Mouse (Mus musculus) megakaryocyte, embryonic 14.5 days (primary cell): Measurements from ENCODE around the gene Map1lc3b. TPM values are rescaled to one million over a fixed set of nuclear protein-coding genes. Genes with fewer than 3 reads are reported as not detected.
A peak's percentile ranks its signal among the peaks of the same experiment; 100 is the strongest.

ENCODE experiments used
- H3K27me3 ChIP-seq: replicated peaks from 2 replicates; pipeline ENCODE3; 2012; ENCODE audit warnings: inconsistent platforms
- H3K36me3 ChIP-seq: replicated peaks from 2 replicates; pipeline ENCODE3; 2012; ENCODE audit warnings: low read length, inconsistent platforms, mixed read lengths
- H3K4me1 ChIP-seq: 2 replicates; pipeline ENCODE4 v1.6.1; 2012; ENCODE audit warnings: inconsistent platforms
- H3K4me3 ChIP-seq: replicated peaks from 2 replicates; pipeline ENCODE3; 2012; ENCODE audit warnings: moderate library complexity, mild to moderate bottlenecking, inconsistent platforms
- H3K9me3 ChIP-seq: 2 replicates; pipeline ENCODE4 v1.6.1; 2012; ENCODE audit warnings: inconsistent platforms
- FLI1 ChIP-seq: IDR thresholded peaks from 2 replicates; pipeline ENCODE4 v1.6.1; 2012; ENCODE audit warnings: low read length, inconsistent platforms, mixed read lengths
- GATA1 ChIP-seq: IDR thresholded peaks from 3 replicates; pipeline ENCODE4 v1.6.1; 2012; ENCODE audit warnings: mixed read lengths, low read length, inconsistent platforms, borderline replicate concordance
- polyA plus RNA-seq: library from polyadenylated mRNA; stranded (reverse); fragments of >175 nt; gene quantifications from 2 replicates; pipeline ENCODE4 v1.2.3, GENCODE M21; 2012; ENCODE audit warnings: low replicate concordance; ENCODE audit not compliant: insufficient read depth

Gene Map1lc3b
- polyA plus RNA-seq, 1 experiment: 147 TPM

DNA sequence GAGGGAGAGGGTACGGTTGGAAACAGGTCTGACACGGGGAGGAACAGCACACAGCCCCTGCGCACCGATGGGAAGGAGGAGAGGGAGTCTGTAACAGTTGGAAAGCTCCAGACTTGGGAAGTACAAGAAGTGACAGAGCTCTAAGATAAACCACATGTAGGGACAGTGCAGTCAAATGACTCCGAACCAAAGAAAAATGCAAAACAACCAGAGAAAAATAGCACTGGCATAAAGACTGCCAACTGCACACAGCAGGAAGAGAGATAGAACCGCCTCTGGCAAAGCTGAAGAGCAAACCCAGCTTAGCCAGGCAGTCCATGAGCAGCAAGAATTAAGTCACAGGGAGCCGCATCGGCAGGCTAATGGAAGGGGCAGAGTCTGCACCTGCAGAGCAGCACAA lies 32.9 kb downstream of the Map1lc3b start:
- TF ChIP-seq GATA1: no peak
- no peak for TF ChIP-seq FLI1
- peaks cover 31% of the 10 kb centered on the region for H3K4me1 ChIP-seq
- no peak overlapping the region for H3K4me3 ChIP-seq
- peaks cover 8% of the 10 kb centered on the region for H3K9me3 ChIP-seq
- no peaks in the 10 kb centered on the region for H3K36me3 ChIP-seq
- peaks cover 86% of the 10 kb centered on the region for H3K27me3 ChIP-seq

DNA sequence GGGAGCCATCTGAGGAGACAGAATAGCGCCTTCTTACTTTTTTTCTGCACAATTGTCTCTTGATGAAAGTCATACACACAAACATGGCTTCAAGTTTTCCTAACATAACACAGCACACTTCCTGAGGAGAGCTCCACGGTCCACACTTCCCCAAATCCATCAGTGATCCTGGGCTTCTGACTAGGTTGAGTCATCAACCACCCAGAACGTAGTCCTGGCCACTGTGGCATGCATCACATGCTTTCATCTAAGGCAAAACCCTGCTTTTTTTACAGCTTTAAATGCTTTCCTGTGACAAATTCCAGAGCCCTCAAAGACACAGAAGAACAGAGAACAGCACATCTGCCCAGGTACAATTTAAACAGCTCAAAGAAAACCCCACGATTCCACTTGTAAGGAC lies 38.5 kb downstream of the Map1lc3b start:
- H3K27me3 ChIP-seq: peaks cover 80% of the 10 kb centered on the region
- no peaks in the 10 kb centered on the region for H3K36me3 ChIP-seq
- TF ChIP-seq GATA1 (no peak), FLI1 (no peak)
- H3K9me3 ChIP-seq: peaks cover 21% of the 10 kb centered on the region
- H3K4me3 ChIP-seq: no peak overlapping the region
- peaks cover 2% of the 10 kb centered on the region for H3K4me1 ChIP-seq

DNA sequence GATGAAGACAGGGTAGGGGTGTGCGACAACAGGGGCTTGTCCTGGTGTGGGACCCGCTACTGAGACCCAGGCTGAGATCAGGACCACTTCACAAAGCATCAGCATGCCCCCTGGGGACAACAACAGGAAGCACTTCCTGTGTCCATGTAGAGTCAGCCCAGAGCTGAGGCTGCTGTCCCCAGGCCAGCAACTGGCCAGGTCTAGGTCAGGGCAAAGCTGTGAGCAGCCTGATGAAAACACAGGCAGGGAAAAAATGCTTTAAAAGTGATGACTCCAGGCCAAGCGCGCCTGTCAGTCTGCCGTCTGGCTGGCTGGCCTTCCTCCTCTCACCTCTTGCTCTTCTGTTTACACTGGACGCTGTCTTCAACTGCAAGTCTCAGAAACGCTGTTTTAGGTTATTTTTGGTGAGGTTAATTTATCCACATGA lies 41.5 kb downstream of the Map1lc3b start:
- no peak overlapping the region for H3K4me3 ChIP-seq
- no peak for TF ChIP-seq FLI1
- TF ChIP-seq GATA1: no peak
- peaks cover 74% of the 10 kb centered on the region for H3K27me3 ChIP-seq
- H3K9me3 ChIP-seq: peaks cover 21% of the 10 kb centered on the region
- no peaks in the 10 kb centered on the region for H3K36me3 ChIP-seq
- peaks cover 16% of the 10 kb centered on the region for H3K4me1 ChIP-seq

DNA sequence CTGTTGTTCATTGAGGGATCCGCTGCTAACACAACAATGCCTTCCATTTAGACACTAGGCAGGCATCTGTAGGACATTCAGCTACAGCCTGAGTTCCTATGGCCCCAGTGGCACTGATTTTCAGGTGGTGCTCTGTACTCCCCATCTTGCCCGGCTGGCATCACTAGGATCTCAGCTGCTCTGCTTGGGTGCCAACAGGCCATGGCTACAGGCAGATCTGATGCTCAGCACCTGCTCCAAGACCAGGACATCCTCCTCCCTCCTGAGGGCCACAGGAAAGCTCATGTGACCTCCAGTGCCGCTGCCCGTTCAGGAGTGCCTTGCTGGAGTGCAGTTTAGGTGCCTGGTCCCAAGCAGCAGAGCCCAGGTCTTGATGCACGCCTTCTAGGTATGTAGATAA lies 42.2 kb downstream of the Map1lc3b start:
- H3K4me3 ChIP-seq: no peak overlapping the region
- H3K9me3 ChIP-seq: peaks cover 19% of the 10 kb centered on the region
- TF ChIP-seq FLI1 (no peak), GATA1 (no peak)
- peaks cover 20% of the 10 kb centered on the region for H3K4me1 ChIP-seq
- H3K27me3 ChIP-seq: peaks cover 73% of the 10 kb centered on the region
- H3K36me3 ChIP-seq: no peaks in the 10 kb centered on the region

DNA sequence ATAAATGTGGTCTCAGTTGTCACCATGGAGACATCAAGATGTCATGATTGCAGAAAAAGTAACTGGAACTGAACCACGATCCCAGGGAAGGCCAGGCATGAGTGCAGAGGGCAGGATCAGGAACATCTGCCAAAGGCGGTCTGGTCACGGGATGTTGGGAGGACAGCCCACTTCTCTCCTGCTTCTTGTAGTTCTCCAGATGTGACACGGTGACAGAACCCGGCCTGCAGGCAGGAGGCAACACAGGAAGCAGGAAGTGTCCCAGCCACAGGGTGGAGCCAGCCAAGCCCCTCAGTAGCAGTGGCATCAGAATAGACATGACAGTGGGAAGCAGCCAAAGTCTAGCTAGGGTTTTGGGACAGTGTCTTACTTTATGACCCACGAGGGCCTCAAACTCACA lies 45.4 kb downstream of the Map1lc3b start:
- H3K36me3 ChIP-seq: no peaks in the 10 kb centered on the region

GRCm38 (mm10) chr8:121636180-121636579 lies 46.0 kb downstream of the Map1lc3b start:
- TF ChIP-seq GATA1: no peak
- TF ChIP-seq FLI1: no peak
- Histone ChIP-seq H3K4me3 (no peak overlapping the region), H3K4me1 (peaks cover 21% of the 10 kb centered on the region), H3K27me3 (peaks cover 80% of the 10 kb centered on the region), H3K36me3 (no peaks in the 10 kb centered on the region), H3K9me3 (no peaks in the 10 kb centered on the region)

More for the DNA sequence above, 45.4 kb downstream of the Map1lc3b start:
- no peaks in the 10 kb centered on the region for H3K9me3 ChIP-seq
- H3K4me3 ChIP-seq: peak overlapping the region; percentile 64
- no peak for TF ChIP-seq GATA1
- peaks cover 20% of the 10 kb centered on the region for H3K4me1 ChIP-seq
- H3K27me3 ChIP-seq: peaks cover 82% of the 10 kb centered on the region

DNA sequence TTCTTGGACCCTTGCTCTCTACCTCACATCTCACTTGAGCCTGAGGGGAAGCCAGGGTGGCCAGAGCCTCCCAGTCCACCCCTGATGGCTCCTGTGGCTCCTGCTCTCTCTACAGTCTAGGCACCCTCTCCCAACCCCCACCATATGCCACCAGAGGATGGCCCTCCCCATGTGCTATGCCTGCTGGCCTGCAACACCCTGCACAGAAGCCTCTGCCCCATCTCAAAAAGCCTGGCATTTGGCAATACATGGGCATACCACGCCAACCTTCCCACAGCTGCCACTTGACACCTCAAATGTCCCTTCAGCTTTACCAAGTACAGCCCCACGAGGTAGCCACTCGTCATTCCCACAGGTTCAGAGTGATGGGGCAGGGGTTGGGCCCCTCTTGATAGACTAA lies 52.6 kb downstream of the Map1lc3b start:
- Histone ChIP-seq H3K4me3 (peak overlapping the region; percentile 76), H3K27me3 (peaks cover 92% of the 10 kb centered on the region), H3K9me3 (no peaks in the 10 kb centered on the region), H3K36me3 (no peaks in the 10 kb centered on the region), H3K4me1 (peaks cover 33% of the 10 kb centered on the region)
- TF ChIP-seq FLI1: no peak
- TF ChIP-seq GATA1: no peak

GRCm38 (mm10) chr8:121643384-121643783 lies 53.2 kb downstream of the Map1lc3b start:
- Histone ChIP-seq H3K4me3 (peak overlapping the region; percentile 76), H3K36me3 (no peaks in the 10 kb centered on the region), H3K27me3 (peaks cover 93% of the 10 kb centered on the region), H3K9me3 (no peaks in the 10 kb centered on the region), H3K4me1 (peaks cover 33% of the 10 kb centered on the region)
- no peak for TF ChIP-seq FLI1
- TF ChIP-seq GATA1: no peak

GRCm38 (mm10) chr8:121647511-121648215 lies 57.5 kb downstream of the Map1lc3b start:
- Histone ChIP-seq H3K27me3 (peaks cover 94% of the 10 kb centered on the region), H3K4me1 (peaks cover 40% of the 10 kb centered on the region), H3K36me3 (no peaks in the 10 kb centered on the region), H3K4me3 (no peak overlapping the region), H3K9me3 (peaks cover 12% of the 10 kb centered on the region; the same call in 1 of the 2 replicates)
- TF ChIP-seq FLI1 (no peak), GATA1 (no peak)

Other genes with a start within 250 kb of the Map1lc3b start
- gene 1700018B08Rik, start 46.0 kb upstream of the Map1lc3b start, polyA plus RNA-seq: not detected in 2 replicates
- gene Fbxo31, start 11.6 kb upstream of the Map1lc3b start, polyA plus RNA-seq: 19.2 and 31.2 TPM in 2 replicates
- 0.19 and 0.36 TPM in 2 replicates for gene Zcchc14, start 62.5 kb downstream of the Map1lc3b start, polyA plus RNA-seq
- not detected in 2 replicates for gene Jph3, start 139.3 kb downstream of the Map1lc3b start, polyA plus RNA-seq
- 4.1 and 37.8 TPM in 2 replicates for gene Klhdc4, start 239.2 kb downstream of the Map1lc3b start, polyA plus RNA-seq